In genomic region chr9:111237726-111238125, GRCm38 (mm10) we compare ENCODE assay signal across 12 mouse cellular contexts.
"Had no signal": no experiment of that assay in that cellular context is flagged by ENCODE, and none has a peak within 500 bp of the region (broad histone marks: within the 10 kb centered on the region; RNA-seq: fewer than 3 reads in every experiment).

No protein-coding gene starts in this region.

- DNase-seq: retina, postnatal 1 day; right cerebral cortex, adult 18-20 months; right cerebral cortex, postnatal 14 days; right cerebral cortex, postnatal 25 days; right cerebral cortex, postnatal 4 days; spleen, adult 18-20 months; thymus, adult 18-20 months; thymus, adult 2 months; thymus, postnatal 14 days; thymus, postnatal 25 days; thymus, postnatal 36 days; thymus, postnatal 4 days had no signal
